Mouse (Mus musculus): ENCODE results near the gene C1qtnf5. TPM values are rescaled to one million over a fixed set of nuclear protein-coding genes. Genes with fewer than 3 reads are reported as not detected.

Gene C1qtnf5
- polyA plus RNA-seq, 1 experiment, result not detected

DNA sequence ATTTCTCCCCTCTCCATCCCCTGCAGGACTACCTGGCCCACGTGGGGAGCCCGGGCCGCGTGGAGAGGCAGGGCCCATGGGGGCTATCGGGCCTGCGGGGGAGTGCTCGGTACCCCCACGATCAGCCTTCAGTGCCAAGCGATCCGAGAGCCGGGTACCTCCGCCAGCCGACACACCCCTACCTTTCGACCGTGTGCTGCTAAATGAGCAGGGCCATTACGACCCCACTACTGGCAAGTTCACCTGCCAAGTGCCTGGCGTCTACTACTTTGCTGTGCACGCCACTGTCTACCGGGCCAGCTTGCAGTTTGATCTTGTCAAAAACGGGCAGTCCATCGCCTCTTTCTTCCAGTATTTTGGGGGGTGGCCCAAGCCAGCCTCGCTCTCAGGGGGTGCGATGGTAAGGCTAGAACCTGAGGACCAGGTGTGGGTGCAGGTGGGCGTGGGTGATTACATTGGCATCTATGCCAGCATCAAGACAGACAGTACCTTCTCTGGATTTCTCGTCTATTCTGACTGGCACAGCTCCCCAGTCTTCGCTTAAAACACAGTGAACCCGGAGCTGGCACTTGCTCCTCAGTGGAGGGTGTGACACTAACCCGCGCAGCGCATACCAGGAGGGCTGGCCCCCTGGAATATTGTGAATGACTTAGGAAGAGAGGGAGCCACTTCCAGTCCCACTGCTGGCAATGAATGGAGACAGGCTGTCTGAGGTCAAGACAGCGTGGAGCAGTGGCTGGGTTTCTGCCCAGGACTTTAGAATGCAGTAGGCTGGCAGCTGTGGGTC is 1.4 kb downstream of the C1qtnf5 start:
- TF ChIP-seq GATA1 (IDR thresholded peaks at IDR 0.05; ENCODE audit: low read length), result no peak

DNA sequence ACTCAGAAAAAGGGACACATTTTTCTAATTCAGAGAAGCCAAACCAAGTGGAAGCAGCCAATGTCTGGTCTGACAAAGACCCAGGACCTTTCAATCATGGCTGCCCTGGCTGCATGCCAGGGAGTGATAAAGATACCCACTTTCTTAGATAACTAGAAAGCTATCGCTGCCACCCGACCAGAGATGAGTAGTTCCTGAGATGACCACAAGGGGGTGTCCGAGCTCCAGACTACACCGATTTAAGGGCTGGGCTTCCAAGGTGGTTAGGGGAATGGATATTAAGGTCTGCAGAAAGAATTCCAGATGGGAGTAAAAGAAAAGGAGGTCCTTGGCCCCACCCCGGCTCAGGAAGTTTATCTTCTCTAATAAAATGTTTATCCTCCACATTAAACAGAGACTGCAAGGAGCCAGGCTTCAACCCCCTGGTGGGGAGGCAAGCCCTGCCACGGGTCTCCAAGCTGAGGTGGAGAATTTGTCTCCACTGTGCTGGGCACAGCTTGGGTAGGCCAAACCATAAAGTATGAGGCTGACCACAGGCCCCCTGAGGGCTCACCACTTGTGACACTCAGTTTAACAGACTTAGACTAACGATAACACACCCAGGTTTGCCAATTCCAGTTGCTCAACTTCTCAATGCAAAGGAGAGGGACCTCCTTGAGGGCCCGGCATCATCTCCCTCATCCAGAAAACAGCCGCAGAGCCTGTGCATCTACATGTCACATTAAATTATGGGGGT is 2.5 kb downstream of the C1qtnf5 start:
- no peak for TF ChIP-seq GATA1 (IDR thresholded peaks at IDR 0.05; ENCODE audit: low read length)

DNA sequence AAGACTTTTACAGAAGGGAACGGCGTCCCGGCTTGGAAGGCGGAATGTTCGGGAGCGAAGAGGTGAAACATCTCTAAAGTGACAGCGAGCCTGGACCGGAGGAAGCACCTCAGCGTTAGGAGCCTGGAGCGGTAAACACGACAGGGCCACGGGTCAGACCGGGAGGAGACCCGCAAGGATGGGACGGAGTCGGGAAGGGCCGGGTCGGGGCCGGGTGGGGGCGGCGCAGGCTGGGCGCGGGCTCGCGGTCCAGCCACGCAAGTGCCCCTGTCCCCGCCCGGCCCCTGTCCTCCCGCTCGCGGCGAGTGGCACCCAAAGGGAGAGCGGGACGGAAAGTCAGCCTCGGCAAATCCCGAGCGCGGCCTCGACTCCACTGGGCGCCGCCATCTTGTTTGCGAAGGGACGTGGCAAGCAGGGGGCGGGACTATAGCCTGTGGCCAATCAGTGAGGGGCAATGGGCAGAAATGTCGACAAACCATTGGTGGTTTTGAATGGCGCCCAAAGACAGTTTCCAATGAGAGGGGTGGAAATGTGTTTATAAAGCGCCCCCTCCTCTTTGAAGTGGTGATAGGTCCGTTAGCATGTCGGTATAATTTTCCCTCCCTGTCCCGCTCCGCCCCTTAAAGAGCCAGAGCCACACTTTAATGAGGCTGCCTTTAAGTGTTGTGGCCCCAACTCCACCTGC is 6.2 kb downstream of the C1qtnf5 start, which contains the start of the genes Gm49380 and Rnf26:
Gene Gm49380, minus strand, starts transcription at position 396 of the 685 bp plus-strand sequence.
Gene Rnf26, minus strand, starts transcription at position 413 of the 685 bp plus-strand sequence.
- no peak for TF ChIP-seq GATA1 (IDR thresholded peaks at IDR 0.05; ENCODE audit: low read length)

DNA sequence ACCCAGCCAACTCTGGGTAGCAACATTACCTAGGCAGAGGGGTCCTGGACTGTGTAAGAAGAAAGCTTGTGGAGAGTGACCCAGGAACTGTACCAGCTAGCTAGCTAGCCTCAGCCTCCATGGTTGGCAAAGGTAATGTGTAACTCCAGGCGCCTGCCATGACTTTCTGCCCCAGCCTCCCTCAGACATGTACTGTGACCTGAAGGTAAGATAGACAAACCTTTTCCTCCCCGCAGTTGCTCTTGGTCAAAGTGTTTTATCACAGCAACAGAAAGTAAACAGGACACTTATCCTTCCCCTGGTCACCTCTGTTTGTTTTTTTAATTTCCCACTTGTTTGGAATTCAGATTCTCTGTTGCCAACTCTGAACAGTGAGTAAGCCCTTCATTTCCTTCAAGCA is 7.4 kb downstream of the C1qtnf5 start:
- no peak for TF ChIP-seq GATA1 (IDR thresholded peaks at IDR 0.05; ENCODE audit: low read length)

DNA sequence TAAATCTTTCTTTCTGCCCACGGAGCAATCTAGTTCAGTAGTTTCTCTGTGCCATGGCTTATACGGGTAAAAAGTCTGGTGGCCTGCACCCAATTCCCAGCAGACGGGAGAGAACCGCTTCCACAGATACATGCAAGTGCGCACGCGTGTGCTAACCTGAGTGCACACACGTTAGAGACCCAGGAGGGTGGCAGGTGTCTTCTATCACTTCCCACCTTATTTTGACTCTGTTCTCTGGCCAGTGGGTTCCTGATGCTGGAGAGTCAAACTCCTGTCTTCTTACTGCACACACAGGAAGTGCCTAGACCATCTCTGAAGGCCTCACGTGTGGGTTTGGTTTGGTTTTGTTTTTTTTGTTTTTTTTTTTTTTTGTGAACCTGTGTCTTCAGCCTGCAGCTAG is 8.6 kb downstream of the C1qtnf5 start:
- no peak for TF ChIP-seq GATA1 (IDR thresholded peaks at IDR 0.05; ENCODE audit: low read length)

DNA sequence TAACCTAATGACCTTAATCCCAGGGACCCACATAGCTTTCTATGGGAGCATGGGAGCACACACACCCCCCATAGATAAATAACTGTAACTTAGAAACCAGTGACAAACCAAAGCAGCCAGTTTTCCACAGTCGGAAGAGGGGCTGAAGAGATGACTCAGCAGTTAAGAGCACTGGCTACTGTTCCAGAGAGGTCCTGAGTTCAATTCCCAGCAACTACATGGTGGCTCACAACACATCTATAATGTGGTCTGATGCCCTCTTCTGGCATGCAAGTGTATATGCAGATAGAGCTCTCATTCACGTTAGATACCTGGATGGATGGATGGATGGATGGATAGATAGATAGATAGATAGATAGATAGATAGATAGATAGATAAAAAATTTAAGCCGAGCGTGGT is 9.1 kb downstream of the C1qtnf5 start:
- TF ChIP-seq GATA1 (IDR thresholded peaks at IDR 0.05; ENCODE audit: low read length), result no peak

DNA sequence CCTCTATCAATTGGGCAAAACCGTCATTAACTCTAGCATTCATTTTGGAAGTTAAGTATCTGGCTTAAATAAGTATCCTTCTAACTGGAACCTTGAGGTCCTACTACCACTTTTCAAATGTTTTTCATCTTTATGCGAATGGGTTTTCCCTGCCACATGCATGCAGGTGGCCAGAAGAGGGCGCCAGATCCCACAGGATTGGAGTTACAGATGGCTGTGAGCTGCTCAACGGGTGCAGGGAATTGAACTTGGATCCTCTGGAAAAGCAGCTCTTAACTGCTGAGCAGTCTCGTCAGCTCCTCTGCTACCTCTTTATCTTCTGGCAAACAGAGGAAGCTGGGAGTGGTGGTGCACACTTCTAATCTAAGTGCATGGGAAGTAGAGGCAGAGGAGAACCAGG is 12.0 kb downstream of the C1qtnf5 start:
- TF ChIP-seq GATA1 (IDR thresholded peaks at IDR 0.05; ENCODE audit: low read length), result no peak

DNA sequence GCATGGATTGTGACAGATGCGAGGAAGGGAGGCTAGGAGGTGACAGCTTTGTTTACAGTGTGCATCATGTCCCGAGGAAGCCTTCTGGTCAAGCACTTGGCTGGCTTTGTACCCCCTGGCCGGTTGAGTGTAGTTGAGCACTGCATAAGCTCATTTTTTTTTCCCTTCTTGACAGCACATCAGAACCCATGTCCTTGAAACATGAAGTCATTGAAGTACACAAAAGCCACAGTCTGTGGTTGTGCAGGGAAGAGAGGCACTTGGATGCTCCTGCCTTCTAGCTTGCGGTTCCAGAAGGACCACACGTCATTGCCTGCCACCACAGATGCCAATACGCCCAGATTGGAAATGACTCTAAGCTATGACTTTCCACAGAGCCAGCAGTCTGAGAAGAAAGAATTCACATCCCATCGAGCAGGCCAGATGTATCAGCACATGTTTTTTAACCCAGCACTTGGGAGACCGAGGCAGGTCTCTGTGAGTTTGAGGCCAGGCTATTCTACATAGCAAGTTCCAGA is 13.0 kb downstream of the C1qtnf5 start:
- TF ChIP-seq GATA1 (IDR thresholded peaks at IDR 0.05; ENCODE audit: low read length), result no peak

DNA sequence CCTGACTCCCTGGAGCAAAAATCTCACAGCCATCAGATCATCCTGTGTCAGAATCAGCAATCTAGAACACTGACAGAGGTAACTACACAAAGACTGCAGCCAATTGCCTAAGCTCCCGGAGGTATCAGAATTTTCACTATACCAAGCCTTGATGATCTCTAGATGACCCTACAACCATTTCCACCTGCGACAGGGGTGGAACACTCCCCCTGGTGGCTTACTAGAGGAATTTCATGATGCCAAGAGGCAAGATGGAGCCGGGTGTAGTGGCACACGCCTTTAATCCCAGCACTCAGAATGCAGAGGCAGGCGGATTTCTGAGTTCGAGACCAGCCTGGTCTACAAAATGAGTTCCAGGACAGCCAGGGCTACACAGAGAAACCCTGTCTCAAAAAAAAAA is 17.3 kb downstream of the C1qtnf5 start:
- TF ChIP-seq GATA1 (IDR thresholded peaks at IDR 0.05; ENCODE audit: low read length), result no peak

DNA sequence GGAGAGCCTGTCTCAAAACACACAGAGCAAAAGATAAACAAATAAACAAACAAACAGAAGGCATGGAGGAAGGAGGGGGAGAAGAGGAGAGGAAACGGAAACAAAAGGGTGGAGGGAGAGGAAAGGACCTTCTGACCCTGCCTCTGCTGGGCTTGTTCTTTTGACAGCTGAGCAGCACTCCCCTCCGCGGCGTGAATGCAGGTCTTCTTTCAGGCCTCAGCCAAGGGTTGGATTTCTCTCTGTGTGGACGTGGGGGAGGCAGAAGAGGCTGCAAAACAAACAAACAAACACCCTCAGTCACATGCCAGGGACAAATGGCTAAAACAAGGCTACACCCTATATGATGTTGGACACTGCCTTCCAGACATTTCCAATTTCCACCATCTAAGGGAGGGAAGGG is 18.0 kb downstream of the C1qtnf5 start:
- TF ChIP-seq GATA1 (IDR thresholded peaks at IDR 0.05; ENCODE audit: low read length), result no peak

DNA sequence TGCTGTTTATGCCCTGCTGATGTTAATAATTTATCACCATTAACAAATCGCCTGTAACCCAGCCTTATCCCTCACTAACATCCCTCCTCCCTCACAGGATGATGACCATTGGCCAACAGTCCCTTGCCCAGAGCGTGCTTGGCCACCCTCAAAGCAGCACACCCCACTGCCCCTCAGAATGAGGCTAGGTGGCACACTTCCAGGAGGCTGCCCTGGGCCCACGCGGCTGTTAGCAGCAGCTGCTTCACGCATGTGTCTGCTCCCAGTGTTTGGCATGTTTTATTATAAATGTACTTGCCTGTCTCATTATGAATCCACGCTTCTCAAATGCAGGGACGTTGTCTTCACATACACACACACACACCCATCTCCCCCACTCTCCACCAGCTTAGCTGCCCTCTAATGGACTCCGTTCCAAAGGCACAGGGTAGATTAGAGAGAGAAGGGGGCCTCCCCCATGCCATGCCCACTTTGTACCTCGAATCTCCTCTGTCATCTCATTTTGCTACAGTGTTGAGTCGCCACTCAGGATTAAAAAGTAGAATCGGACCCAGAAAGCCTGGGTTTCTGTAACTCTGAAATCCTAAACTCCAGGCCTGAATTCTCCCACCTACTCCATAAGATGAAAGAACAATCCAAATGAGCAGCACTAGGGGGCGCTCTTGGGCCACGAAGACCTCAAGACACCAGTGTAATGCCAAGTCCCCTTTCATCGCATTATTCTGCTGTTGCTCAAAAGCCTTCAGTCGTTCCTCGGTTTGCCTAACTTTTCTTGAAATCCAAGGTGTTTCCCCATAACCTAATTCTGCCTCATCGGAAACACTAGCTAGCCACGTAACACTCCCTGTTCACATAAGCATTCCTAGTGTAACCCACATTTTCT is 18.7 kb downstream of the C1qtnf5 start:
- TF ChIP-seq GATA1 (IDR thresholded peaks at IDR 0.05; ENCODE audit: low read length), result no peak

DNA sequence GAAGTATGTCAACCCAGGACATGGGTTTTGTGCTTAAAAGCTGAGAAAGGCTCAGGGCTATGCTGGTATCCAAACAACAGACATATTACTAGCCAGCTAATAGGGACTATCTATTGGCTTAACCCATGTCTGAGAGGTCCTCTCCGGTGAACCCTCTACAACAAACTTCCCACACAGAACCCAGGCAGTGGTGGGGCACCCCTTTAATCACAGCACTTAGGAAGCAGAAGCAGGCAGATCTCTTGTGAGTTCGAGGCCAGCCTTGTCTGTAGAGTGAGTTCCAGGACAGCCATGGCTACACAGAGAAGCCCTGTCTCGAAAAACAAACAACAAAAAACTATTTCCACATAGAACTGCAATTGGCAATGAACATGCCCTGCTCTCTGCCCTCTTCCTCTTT is 19.7 kb downstream of the C1qtnf5 start:
- TF ChIP-seq GATA1 (IDR thresholded peaks at IDR 0.05; ENCODE audit: low read length), result no peak

DNA sequence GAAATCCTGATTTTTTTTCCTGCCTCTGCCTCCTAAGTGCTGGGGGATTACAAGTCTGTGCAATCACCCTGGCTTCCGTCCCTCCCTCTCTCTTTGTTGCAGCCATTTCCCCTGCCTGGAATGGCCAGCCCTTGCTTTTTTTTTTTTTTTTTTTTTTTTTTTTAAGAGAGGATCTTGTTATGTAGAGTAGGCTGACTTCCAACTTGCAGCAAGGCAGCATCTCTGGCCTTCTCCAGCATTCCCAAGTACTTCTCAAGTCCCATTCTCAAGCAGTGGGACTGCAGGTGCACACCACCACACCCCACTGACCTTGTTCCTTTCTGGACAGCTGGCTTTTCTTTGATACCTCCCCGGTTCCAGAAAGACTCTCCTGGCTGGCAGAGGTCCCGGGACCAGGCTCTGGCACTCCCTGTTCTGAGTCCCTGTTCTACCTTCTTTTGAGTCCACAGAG is 20.3 kb downstream of the C1qtnf5 start:
- no peak for TF ChIP-seq GATA1 (IDR thresholded peaks at IDR 0.05; ENCODE audit: low read length)

DNA sequence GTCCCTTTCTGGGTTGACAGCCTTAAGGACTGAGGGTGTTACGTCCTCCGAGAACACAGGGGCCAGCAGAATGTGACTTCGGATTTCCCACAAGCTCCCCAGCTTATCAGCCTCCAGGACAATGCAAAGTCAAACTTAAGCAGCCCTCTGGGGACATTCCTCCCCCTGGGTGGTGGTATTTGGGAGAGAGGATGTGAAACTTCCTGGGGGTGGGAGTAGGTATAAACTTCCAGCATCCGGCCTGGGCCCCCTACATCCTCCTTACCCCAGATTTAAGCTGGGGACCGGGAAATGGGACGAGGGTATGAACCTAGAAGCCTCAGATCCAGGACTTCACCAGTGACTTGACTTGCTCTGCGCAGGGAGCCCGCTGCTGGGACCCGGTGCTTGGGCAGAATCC is 22.6 kb downstream of the C1qtnf5 start:
- TF ChIP-seq GATA1 (IDR thresholded peaks at IDR 0.05; ENCODE audit: low read length), result no peak

DNA sequence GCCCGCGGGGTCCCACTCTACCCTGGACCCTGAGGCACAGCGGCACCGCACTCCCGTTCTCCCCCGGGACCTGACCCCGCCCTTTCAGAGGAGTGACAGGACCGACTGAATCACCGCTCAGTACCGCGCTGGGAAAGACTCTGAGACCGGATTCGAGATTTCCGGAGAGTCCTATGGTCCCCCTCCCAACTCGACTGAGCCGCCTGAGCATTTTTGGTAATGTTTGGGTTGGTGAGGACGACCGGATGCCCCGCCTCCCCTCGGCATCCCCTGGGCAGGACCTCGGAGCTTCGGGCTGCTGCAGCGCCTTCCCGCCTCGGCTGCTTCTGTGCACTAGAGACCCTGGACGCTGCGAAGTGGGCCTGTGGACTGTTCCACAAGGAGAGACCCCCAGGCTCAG is 23.0 kb downstream of the C1qtnf5 start:
- no peak for TF ChIP-seq GATA1 (IDR thresholded peaks at IDR 0.05; ENCODE audit: low read length)

Measured in G1E-ER4 (cell line).